Mouse (Mus musculus) myocyte (in vitro differentiated cells): ENCODE results near the gene Ern1. TPM values are rescaled to one million over a fixed set of nuclear protein-coding genes. Genes with fewer than 3 reads are reported as not detected.

ENCODE experiments used
- H3K27me3 ChIP-seq: one replicate; pipeline ENCODE4 v1.6.1; 2011; ENCODE audit not compliant: control insufficient read depth, insufficient read depth, insufficient read length
- H3K36me3 ChIP-seq: one replicate; pipeline ENCODE4 v1.6.1; 2011; ENCODE audit not compliant: control insufficient read depth, insufficient read depth
- H3K4me2 ChIP-seq: one replicate; pipeline ENCODE4 v1.6.1; 2011; ENCODE audit warnings: low read depth, control low read depth
- H3K4me3 ChIP-seq: one replicate; pipeline ENCODE4 v1.5.1; 2011; ENCODE audit warnings: mild to moderate bottlenecking, control low read depth, moderate library complexity
- H3K79me2 ChIP-seq: one replicate; pipeline ENCODE4 v1.6.1; 2011; ENCODE audit not compliant: control insufficient read depth, insufficient read depth
- H3ac ChIP-seq: one replicate; pipeline ENCODE4 v1.6.1; 2011; ENCODE audit not compliant: control insufficient read depth, insufficient read length
- CEBPB ChIP-seq: IDR thresholded peaks from 2 replicates; pipeline ENCODE4 v1.6.1; 2011; ENCODE audit warnings: mild to moderate bottlenecking, moderate library complexity; ENCODE audit not compliant: poor library complexity, insufficient read depth, severe bottlenecking
- E2F4 ChIP-seq: IDR thresholded peaks from one replicate; pipeline ENCODE4 v1.6.1; 2011; ENCODE audit warnings: mild to moderate bottlenecking, control low read depth, moderate library complexity; ENCODE audit not compliant: insufficient read depth
- MAX ChIP-seq: IDR thresholded peaks from one replicate; pipeline ENCODE4 v1.6.1; 2011; ENCODE audit warnings: low read depth, mild to moderate bottlenecking, control low read depth
- MYOD1 ChIP-seq, 3 experiments: IDR thresholded peaks; one replicate each; pipeline ENCODE4 v1.6.1; 2011; ENCODE audit warnings: control low read depth in 2 of 3, low read depth in 2 of 3, mild to moderate bottlenecking in 2 of 3, moderate library complexity in 1 of 3; ENCODE audit not compliant: insufficient read length in 2 of 3, control insufficient read depth in 1 of 3
- MYOG ChIP-seq, 3 experiments: IDR thresholded peaks; one replicate each; pipeline ENCODE4 v1.6.1; 2011; ENCODE audit warnings: control low read depth in 2 of 3, low read depth in 2 of 3, mild to moderate bottlenecking in 2 of 3; ENCODE audit not compliant: insufficient read length in 2 of 3, control insufficient read depth in 1 of 3, insufficient read depth in 1 of 3
- POLR2A ChIP-seq: IDR thresholded peaks from one replicate; pipeline ENCODE4 v1.6.1; 2011; ENCODE audit warnings: low read depth, mild to moderate bottlenecking, control low read depth, moderate library complexity; ENCODE audit not compliant: insufficient read length
- POLR2AphosphoS2 ChIP-seq: IDR thresholded peaks from one replicate; pipeline ENCODE4 v1.6.1; 2011; ENCODE audit warnings: low read depth, control low read depth; ENCODE audit not compliant: insufficient read length
- REST ChIP-seq: IDR thresholded peaks from one replicate; pipeline ENCODE4 v1.6.1; 2011; ENCODE audit warnings: mild to moderate bottlenecking, control low read depth, moderate library complexity; ENCODE audit not compliant: insufficient read depth, insufficient read length
- SRF ChIP-seq: IDR thresholded peaks from one replicate; pipeline ENCODE4 v1.6.1; 2011; ENCODE audit warnings: low read depth; ENCODE audit not compliant: control insufficient read depth, insufficient read length
- TCF12 ChIP-seq: IDR thresholded peaks from one replicate; pipeline ENCODE4 v1.6.1; 2011; ENCODE audit warnings: mild to moderate bottlenecking, control low read depth; ENCODE audit not compliant: poor library complexity, insufficient read depth, severe bottlenecking
- TCF3 ChIP-seq: IDR thresholded peaks from one replicate; pipeline ENCODE4 v1.6.1; 2011; ENCODE audit warnings: low read depth, control low read depth; ENCODE audit not compliant: insufficient read length
- USF1 ChIP-seq: IDR thresholded peaks from one replicate; pipeline ENCODE4 v1.6.1; 2011; ENCODE audit warnings: low read depth, mild to moderate bottlenecking, control low read depth, moderate library complexity
- polyA plus RNA-seq: library from polyadenylated mRNA; unstranded; fragments of >200 nt; fragmentation: generic; extraction: Trizol; gene quantifications from one replicate; pipeline ENCODE4 v1.2.1, GENCODE M21; 2012; ENCODE audit warnings: missing spikeins

Ern1 gene
- polyA plus RNA-seq, 1 experiment, result 20.4 TPM

- Histone ChIP-seq H3K4me2 (peak overlapping the region; percentile 30), H3K36me3 (peaks cover 8% of the 10 kb centered on the region), H3K27me3 (no peaks in the 10 kb centered on the region), H3ac (no peak overlapping the region), H3K79me2 (peaks cover 49% of the 10 kb centered on the region), H3K4me3 (no peak overlapping the region)
- TF ChIP-seq E2F4, result no peak
- TF ChIP-seq SRF, result no peak
- TF ChIP-seq MYOG (IDR thresholded peaks at IDR 0.05; ENCODE audit: control insufficient read depth in 1 of 3, insufficient read depth in 1 of 3, insufficient read length in 2 of 3, low read depth in 2 of 3), result no peak
- no peak for TF ChIP-seq USF1
- no peak for TF ChIP-seq POLR2A
- no peak for TF ChIP-seq TCF12
- TF ChIP-seq MAX, result no peak
- TF ChIP-seq MYOD1 (IDR thresholded peaks at IDR 0.05; ENCODE audit: control insufficient read depth in 1 of 3, insufficient read length in 2 of 3, low read depth in 2 of 3), result no peak
These were observed 48.3 kb downstream of the Ern1 start for GRCm38 (mm10) chr11:106439355-106439754.

DNA sequence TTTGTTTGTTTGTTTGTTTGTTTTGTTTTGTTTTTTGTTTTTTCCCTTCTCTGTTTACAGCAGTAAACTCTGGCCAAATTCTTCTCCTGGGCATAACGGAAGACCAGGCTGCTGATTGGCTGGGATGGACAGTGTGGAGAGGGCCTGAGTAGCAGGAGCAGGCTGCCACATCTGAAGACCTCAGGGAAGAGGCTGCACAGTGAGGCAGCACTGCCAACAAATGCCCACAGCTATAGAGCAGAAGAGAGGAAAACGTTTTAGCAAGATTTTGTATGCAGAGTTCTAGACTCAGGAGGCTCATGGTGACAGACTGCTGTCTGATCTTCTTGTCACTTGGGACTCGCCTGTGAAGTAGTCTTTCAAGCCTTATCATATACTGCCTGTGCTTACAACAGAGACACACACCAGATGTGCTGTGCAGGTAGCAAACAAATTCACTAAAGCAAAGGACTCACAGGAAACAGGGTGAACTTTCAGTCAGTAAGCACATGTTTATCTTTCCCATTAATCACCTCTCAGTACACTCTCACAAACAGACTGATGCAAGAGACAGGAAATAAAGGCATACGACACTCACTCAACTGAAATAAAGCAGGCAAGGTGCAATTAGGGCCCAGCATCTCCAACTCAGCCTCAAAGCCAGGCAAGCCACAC, 49.0 kb downstream of the Ern1 start:
- TF ChIP-seq MAX (peak; percentile 67), CEBPB (peak; percentile 92), MYOG (IDR thresholded peaks at IDR 0.05; ENCODE audit: control insufficient read depth in 1 of 3, insufficient read depth in 1 of 3, insufficient read length in 2 of 3, low read depth in 2 of 3) (no peak), SRF (no peak), TCF3 (no peak), POLR2A (no peak)
- Histone ChIP-seq H3K27me3 (no peaks in the 10 kb centered on the region), H3K36me3 (peaks cover 15% of the 10 kb centered on the region), H3ac (no peak overlapping the region), H3K4me3 (no peak overlapping the region), H3K79me2 (peaks cover 44% of the 10 kb centered on the region), H3K4me2 (peak overlapping the region; percentile 30)

DNA sequence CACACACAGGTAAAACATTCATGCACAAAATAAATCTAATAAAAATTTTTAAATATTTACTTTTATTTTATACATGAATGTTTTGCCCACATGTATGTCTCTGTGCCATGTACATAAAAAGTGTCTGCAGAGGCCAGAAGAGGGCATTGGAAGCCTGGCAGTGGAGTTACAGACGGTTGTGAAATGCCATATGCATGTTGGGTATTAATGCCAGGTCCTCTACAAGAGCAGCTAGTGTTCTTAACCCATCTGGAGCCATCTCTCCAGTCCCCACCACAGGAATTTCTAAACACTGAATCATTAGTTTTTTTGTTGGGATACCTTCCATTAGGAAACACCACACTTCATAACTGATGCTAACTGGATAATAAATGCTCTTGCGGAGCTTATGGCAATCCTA, 50.1 kb downstream of the Ern1 start:
- TF ChIP-seq CEBPB, result peak; percentile 76
- no peak for TF ChIP-seq POLR2AphosphoS2
- H3K4me3 ChIP-seq, result no peak overlapping the region
- peaks cover 25% of the 10 kb centered on the region for H3K36me3 ChIP-seq
- H3K79me2 ChIP-seq, result peaks cover 32% of the 10 kb centered on the region
- no peak overlapping the region for H3K4me2 ChIP-seq
- no peaks in the 10 kb centered on the region for H3K27me3 ChIP-seq
- H3ac ChIP-seq, result no peak overlapping the region

- Histone ChIP-seq H3K27me3 (no peaks in the 10 kb centered on the region), H3K4me3 (no peak overlapping the region), H3K79me2 (peaks cover 32% of the 10 kb centered on the region), H3ac (no peak overlapping the region), H3K4me2 (no peak overlapping the region), H3K36me3 (peaks cover 30% of the 10 kb centered on the region)
- TF ChIP-seq MYOD1 (IDR thresholded peaks at IDR 0.05; ENCODE audit: control insufficient read depth in 1 of 3, insufficient read length in 2 of 3, low read depth in 2 of 3), result no peak
These were observed 50.6 kb downstream of the Ern1 start for GRCm38 (mm10) chr11:106437039-106437438.

DNA sequence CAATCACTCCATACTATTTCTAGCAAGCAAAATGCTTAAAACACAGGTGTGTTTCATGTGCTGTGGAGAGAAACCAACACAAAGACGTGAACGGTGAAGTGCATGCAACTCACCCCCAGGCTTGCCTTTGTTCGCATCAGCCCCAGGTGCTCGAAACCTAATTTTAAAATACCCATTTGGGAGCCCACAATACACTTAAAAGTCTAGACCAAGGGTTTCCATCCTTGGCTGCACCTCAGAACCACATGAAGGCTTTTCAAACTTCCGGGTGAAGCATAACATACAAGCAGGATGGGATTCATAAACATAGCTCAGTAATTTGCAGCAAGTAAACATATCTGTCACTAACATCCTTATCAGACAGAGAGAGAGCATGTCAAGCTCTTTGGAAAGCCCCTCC, 57.3 kb downstream of the Ern1 start:
- H3ac ChIP-seq, result no peak overlapping the region
- peaks cover 57% of the 10 kb centered on the region for H3K36me3 ChIP-seq
- TF ChIP-seq SRF (no peak), POLR2AphosphoS2 (no peak), MYOD1 (IDR thresholded peaks at IDR 0.05; ENCODE audit: control insufficient read depth in 1 of 3, insufficient read length in 2 of 3, low read depth in 2 of 3) (no peak), E2F4 (no peak), POLR2A (no peak), USF1 (no peak)
- H3K27me3 ChIP-seq, result no peaks in the 10 kb centered on the region
- no peaks in the 10 kb centered on the region for H3K79me2 ChIP-seq
- H3K4me2 ChIP-seq, result no peak overlapping the region
- no peak overlapping the region for H3K4me3 ChIP-seq

DNA sequence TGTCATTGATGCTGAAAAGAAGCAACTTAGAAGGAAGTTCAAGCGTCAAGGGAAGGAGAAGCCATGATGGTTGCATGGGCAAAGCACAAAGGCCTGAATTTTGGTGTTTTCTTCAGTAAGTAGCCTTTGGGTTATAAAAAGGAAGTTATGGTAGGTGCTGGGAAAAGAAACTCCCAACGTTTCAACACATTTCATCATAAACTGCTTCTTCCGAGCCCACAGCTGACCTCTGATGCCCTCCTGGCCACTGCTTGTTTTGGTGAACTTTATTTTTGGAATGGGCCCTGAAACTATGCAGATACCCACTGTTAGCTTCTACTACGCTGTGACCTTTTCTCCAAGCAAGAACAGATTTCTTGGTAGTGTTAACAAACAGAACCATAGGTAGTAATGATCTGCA, 58.0 kb downstream of the Ern1 start:
- TF ChIP-seq POLR2A, result no peak
- TF ChIP-seq TCF12, result no peak
- TF ChIP-seq REST, result no peak
- peak; percentile 84 for TF ChIP-seq CEBPB
- no peak for TF ChIP-seq MYOD1 (IDR thresholded peaks at IDR 0.05; ENCODE audit: control insufficient read depth in 1 of 3, insufficient read length in 2 of 3, low read depth in 2 of 3)
- Histone ChIP-seq H3K79me2 (no peaks in the 10 kb centered on the region), H3K36me3 (peaks cover 59% of the 10 kb centered on the region), H3K4me2 (peak overlapping the region; percentile 25), H3ac (no peak overlapping the region), H3K27me3 (no peaks in the 10 kb centered on the region), H3K4me3 (no peak overlapping the region)
